Mouse (Mus musculus): ENCODE measurements around the gene 1700029H14Rik.

1700029H14Rik gene

GRCm38 (mm10) chr8:13562118-13562517, at the start of gene 1700029H14Rik:
1700029H14Rik (minus strand) TSS chr8:13562461.
- DNase-seq = no peak

GRCm38 (mm10) chr8:13611702-13612101, 49.4 kb upstream of the 1700029H14Rik start:
- no peak for DNase-seq

- no peak for DNase-seq
Observed at GRCm38 (mm10) chr8:13609971-13610370, 47.7 kb upstream of the 1700029H14Rik start.

GRCm38 (mm10) chr8:13608946-13609345, 46.7 kb upstream of the 1700029H14Rik start:
- no peak for DNase-seq

GRCm38 (mm10) chr8:13605920-13606480, 43.7 kb upstream of the 1700029H14Rik start:
- no peak for DNase-seq

GRCm38 (mm10) chr8:13602621-13603020, 40.4 kb upstream of the 1700029H14Rik start:
- no peak for DNase-seq

GRCm38 (mm10) chr8:13601166-13601565, 38.9 kb upstream of the 1700029H14Rik start:
- no peak for DNase-seq

- no peak for DNase-seq
Observed at GRCm38 (mm10) chr8:13600716-13601115, 38.5 kb upstream of the 1700029H14Rik start.

GRCm38 (mm10) chr8:13600204-13600603, 37.9 kb upstream of the 1700029H14Rik start:
- DNase-seq = peak; percentile 47

GRCm38 (mm10) chr8:13597777-13598176, 35.5 kb upstream of the 1700029H14Rik start:
- DNase-seq = no peak

GRCm38 (mm10) chr8:13595861-13596260, 33.6 kb upstream of the 1700029H14Rik start:
- no peak for DNase-seq

- no peak for DNase-seq
Observed at GRCm38 (mm10) chr8:13594884-13595323, 32.6 kb upstream of the 1700029H14Rik start.

GRCm38 (mm10) chr8:13593340-13593739, 31.1 kb upstream of the 1700029H14Rik start:
- no peak for DNase-seq

GRCm38 (mm10) chr8:13591246-13591645, 29.0 kb upstream of the 1700029H14Rik start:
- DNase-seq = no peak

- DNase-seq = no peak
Observed at GRCm38 (mm10) chr8:13589071-13589470, 26.8 kb upstream of the 1700029H14Rik start.

- DNase-seq = no peak
Observed at GRCm38 (mm10) chr8:13584652-13585051, 22.4 kb upstream of the 1700029H14Rik start.

GRCm38 (mm10) chr8:13577869-13578268, 15.6 kb upstream of the 1700029H14Rik start:
- peak; percentile 30 for DNase-seq

- DNase-seq = no peak
Observed at GRCm38 (mm10) chr8:13571999-13572398, 9.7 kb upstream of the 1700029H14Rik start.

- DNase-seq = no peak
Observed at GRCm38 (mm10) chr8:13557526-13557925, 4.7 kb downstream of the 1700029H14Rik start.

- no peak for DNase-seq
Observed at GRCm38 (mm10) chr8:13551574-13551830, 10.8 kb downstream of the 1700029H14Rik start.

- peak; percentile 91 for DNase-seq
Observed at GRCm38 (mm10) chr8:13550718-13551573, 11.3 kb downstream of the 1700029H14Rik start.

- peak; percentile 50 for DNase-seq
Observed at GRCm38 (mm10) chr8:13548831-13549230, 13.4 kb downstream of the 1700029H14Rik start.

- peak; percentile 52 for DNase-seq
Observed at GRCm38 (mm10) chr8:13548235-13548634, 14.0 kb downstream of the 1700029H14Rik start.

GRCm38 (mm10) chr8:13546421-13546820, 15.8 kb downstream of the 1700029H14Rik start:
- DNase-seq = no peak
